Mouse (Mus musculus) monocyte, adult 59 days (primary cell): ENCODE data around the gene Neurl3. TPM values are rescaled to one million over a fixed set of nuclear protein-coding genes. Genes with fewer than 3 reads are reported as not detected.

ENCODE experiments used
- total RNA-seq, 2 experiments: library from RNA; stranded (reverse); gene quantifications; one replicate each; pipeline ENCODE4 v1.2.4; 2023

The Neurl3 gene
- 100 to 1,000 TPM; 240 to 311 TPM for total RNA-seq

DNA sequence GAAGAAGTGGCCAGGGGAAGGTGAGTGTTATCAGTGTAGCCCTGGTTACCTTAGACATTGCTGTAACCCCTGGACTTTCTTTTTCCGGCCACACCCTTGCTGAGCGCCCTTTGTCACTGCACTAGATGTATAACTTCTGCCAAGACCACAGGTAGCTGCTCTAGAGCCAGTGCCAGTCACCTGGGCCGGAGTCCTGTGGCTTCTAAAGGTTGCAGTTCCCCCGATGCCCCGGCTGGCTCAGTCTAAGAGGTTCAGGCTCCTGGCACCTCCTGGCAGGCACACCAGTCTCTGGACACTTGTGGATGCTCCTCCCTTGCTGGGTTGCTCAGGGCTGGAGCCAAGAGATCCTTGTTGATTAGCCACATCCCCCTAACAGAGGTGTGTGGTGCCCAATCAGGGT, at the start of gene Neurl3:
TSS of gene Neurl3 (minus strand) at position 225 of the 400 bp plus-strand sequence.

DNA sequence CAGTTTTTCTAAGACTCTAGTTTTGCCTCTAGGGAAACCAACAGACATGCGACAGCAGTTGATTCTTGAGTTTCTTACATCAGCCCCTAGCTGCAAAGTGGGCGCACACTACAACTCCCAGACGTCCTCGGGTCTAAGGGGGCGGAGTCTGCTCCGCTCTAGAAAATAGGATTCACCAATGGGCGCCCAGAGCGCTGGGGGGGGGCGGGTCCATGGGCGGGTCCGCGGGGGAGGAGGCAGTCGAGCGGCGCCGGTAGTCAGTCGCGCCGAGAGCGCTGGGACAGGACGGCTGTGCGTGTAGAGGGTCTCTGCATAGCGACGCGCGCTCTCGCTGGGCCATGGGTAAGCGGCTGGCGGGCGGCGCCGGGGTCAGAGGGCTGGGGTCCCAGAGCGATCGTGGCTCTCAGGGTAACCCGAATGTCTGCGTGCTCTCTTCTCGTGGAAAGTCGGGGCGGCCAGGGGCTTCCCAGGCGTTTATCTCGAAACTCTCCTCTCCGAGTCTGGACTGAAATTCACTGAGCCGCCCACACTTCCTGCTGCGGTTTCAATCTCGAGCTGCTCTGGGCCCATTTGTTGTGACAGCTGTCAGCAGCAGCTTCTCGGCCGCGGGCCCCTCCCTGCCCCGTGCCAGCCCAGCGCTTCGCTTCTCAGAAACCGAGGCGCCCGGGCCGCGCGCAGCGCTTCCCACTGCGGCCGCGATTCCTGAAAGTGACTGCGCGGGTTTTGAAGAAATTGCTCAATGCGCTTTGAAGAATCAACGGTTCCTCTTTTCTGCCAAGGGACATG, 33.2 kb upstream of the Neurl3 start, which contains the start of gene Arid5a:
TSS of gene Arid5a (plus strand) at position 239 of the 786 bp plus-strand sequence.

DNA sequence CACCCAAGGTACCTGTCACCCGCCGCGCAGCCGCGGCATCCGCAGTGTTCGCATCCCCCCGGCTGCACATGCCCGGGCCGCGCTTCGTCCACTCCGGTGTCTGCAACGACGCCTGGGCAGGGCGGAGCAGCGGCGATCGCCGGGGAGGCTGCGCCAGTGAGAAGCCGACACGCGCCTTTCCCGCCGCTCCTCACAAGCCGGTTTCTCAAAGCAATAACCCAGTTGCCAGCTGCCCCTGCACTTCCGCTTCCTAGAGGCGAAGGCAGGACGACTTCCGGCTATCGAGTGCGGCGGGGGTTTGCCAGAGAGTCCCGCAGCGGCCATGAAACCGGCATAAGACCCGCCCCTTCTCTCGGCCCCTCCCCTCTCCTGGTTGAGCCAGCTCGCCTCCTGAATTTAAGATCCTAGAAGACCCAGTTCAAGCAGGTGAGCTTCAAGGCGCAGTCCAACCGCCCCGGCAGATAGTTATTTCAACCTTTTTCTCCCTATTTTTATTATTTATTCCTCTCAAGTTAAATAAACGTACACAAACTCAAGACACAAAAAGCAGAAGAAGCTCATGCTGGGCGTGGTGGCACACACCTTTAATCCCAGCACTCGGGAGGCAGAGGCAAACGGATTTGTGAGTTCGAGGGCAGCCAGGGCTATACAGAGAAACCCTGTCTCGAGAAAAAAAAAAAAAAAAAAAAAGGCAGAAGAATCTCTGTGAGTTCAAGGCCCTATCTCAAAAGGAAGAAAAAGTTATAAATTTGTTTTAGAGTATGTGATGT, 30.2 kb downstream of the Neurl3 start, which contains the start of gene Uggt1:
TSS of gene Uggt1 (minus strand) at position 663 of the 770 bp plus-strand sequence.

Other genes with a start within 250 kb of the Neurl3 start
- 100 to 1,000 TPM; 105 to 134 TPM for gene Hs6st1, start 206.3 kb downstream of the Neurl3 start, total RNA-seq
- 10 to 100 TPM; 82.4 to 94.4 TPM for gene Uggt1, start 30.0 kb downstream of the Neurl3 start, total RNA-seq
- 100 to 1,000 TPM; 117 to 133 TPM for gene Arid5a, start 33.1 kb upstream of the Neurl3 start, total RNA-seq
- gene Kansl3, start 94.5 kb upstream of the Neurl3 start, total RNA-seq: 10 to 100 TPM; 69.2 to 82.0 TPM
- gene Fer1l5, start 97.6 kb upstream of the Neurl3 start, total RNA-seq: not detected
- 10 to 100 TPM; 37.5 to 39.6 TPM for gene Lman2l, start 170.6 kb upstream of the Neurl3 start, total RNA-seq
- gene Cnnm4, start 196.9 kb upstream of the Neurl3 start, total RNA-seq: 10 to 100 TPM; 38.2 to 39.4 TPM
- gene Cnnm3, start 237.2 kb upstream of the Neurl3 start, total RNA-seq: 10 to 100 TPM; 24.4 to 33.4 TPM